Mouse (Mus musculus): ENCODE results near the gene Hlf. TPM values are rescaled to one million over a fixed set of nuclear protein-coding genes. Genes with fewer than 3 reads are reported as not detected.
A peak's percentile ranks its signal among the peaks of the same experiment; 100 is the strongest.

Hlf gene
- polyA plus RNA-seq, 1 experiment from 2014 or later, result 4.1 TPM

- no peaks in the 10 kb centered on the region for H3K36me3 ChIP-seq
- WGBS, result under 1% methylated on average over 36 of the region's 36 CpGs
- no peak overlapping the region for H3K27ac ChIP-seq
- peaks cover 68% of the 10 kb centered on the region for H3K27me3 ChIP-seq
- peak overlapping the region; percentile 57 for H3K9ac ChIP-seq (replicated peaks)
- peaks cover 30% of the 10 kb centered on the region for H3K4me1 ChIP-seq (replicated peaks)
- peak overlapping the region; percentile 50 for H3K4me3 ChIP-seq (replicated peaks)
- peak; percentile 59 for ATAC-seq
- no peaks in the 10 kb centered on the region for H3K9me3 ChIP-seq
- H3K4me2 ChIP-seq (replicated peaks), result peak overlapping the region; percentile 80
Measured at GRCm38 (mm10) chr11:90389174-90389901, 1.4 kb downstream of the Hlf start.

- Histone ChIP-seq H3K36me3 (no peaks in the 10 kb centered on the region), H3K27ac (no peak overlapping the region), H3K4me1 (replicated peaks) (peaks cover 30% of the 10 kb centered on the region), H3K9ac (replicated peaks) (no peak overlapping the region), H3K27me3 (peaks cover 67% of the 10 kb centered on the region), H3K4me3 (replicated peaks) (peak overlapping the region; percentile 50), H3K4me2 (replicated peaks) (peak overlapping the region; percentile 80), H3K9me3 (no peaks in the 10 kb centered on the region)
- 42% methylated on average over 32 of the region's 32 CpGs for WGBS
- no peak for ATAC-seq
Measured at GRCm38 (mm10) chr11:90387501-90388440, 2.9 kb downstream of the Hlf start.

GRCm38 (mm10) chr11:90382005-90382611, 8.6 kb downstream of the Hlf start:
- Histone ChIP-seq H3K9me3 (no peaks in the 10 kb centered on the region), H3K4me1 (replicated peaks) (peaks cover 13% of the 10 kb centered on the region), H3K4me3 (replicated peaks) (no peak overlapping the region), H3K9ac (replicated peaks) (peak overlapping the region; percentile 29; the same call in 1 of the 2 replicates), H3K27ac (peak overlapping the region; percentile 44; the same call in 1 of the 2 replicates), H3K4me2 (replicated peaks) (no peak overlapping the region), H3K36me3 (no peaks in the 10 kb centered on the region), H3K27me3 (peaks cover 24% of the 10 kb centered on the region)
- ATAC-seq, result peak; percentile 86
- WGBS, result 26% methylated on average over 6 of the region's 6 CpGs

- Histone ChIP-seq H3K9me3 (no peaks in the 10 kb centered on the region), H3K36me3 (no peaks in the 10 kb centered on the region), H3K27me3 (peaks cover 14% of the 10 kb centered on the region), H3K4me1 (replicated peaks) (peaks cover 13% of the 10 kb centered on the region), H3K27ac (no peak overlapping the region), H3K4me3 (replicated peaks) (no peak overlapping the region), H3K9ac (replicated peaks) (no peak overlapping the region), H3K4me2 (replicated peaks) (no peak overlapping the region)
- ATAC-seq, result peak; percentile 73
- 58% methylated on average over 5 of the region's 5 CpGs for WGBS
Measured at GRCm38 (mm10) chr11:90381113-90381512, 9.6 kb downstream of the Hlf start.

GRCm38 (mm10) chr11:90380131-90380685, 10.5 kb downstream of the Hlf start:
- no peak overlapping the region for H3K9ac ChIP-seq (replicated peaks)
- H3K4me1 ChIP-seq (replicated peaks), result peaks cover 13% of the 10 kb centered on the region
- H3K4me2 ChIP-seq (replicated peaks), result no peak overlapping the region
- no peaks in the 10 kb centered on the region for H3K9me3 ChIP-seq
- WGBS, result 88% methylated on average over 10 of the region's 10 CpGs
- no peak for ATAC-seq
- H3K4me3 ChIP-seq (replicated peaks), result no peak overlapping the region
- no peak overlapping the region for H3K27ac ChIP-seq
- no peaks in the 10 kb centered on the region for H3K36me3 ChIP-seq
- H3K27me3 ChIP-seq, result peaks cover 13% of the 10 kb centered on the region

GRCm38 (mm10) chr11:90378008-90378407, 12.7 kb downstream of the Hlf start:
- no peaks in the 10 kb centered on the region for H3K36me3 ChIP-seq
- no peak overlapping the region for H3K27ac ChIP-seq
- no peak overlapping the region for H3K9ac ChIP-seq (replicated peaks)
- H3K4me2 ChIP-seq (replicated peaks), result no peak overlapping the region
- H3K27me3 ChIP-seq, result 0 out of 2 replicates have a peak, but pooled peaks cover 2% of the 10 kb centered on the region
- no peak for ATAC-seq
- H3K4me1 ChIP-seq (replicated peaks), result peaks cover 13% of the 10 kb centered on the region
- 94% methylated on average over 5 of the region's 5 CpGs for WGBS
- no peaks in the 10 kb centered on the region for H3K9me3 ChIP-seq
- H3K4me3 ChIP-seq (replicated peaks), result no peak overlapping the region

- H3K4me1 ChIP-seq (replicated peaks), result peaks cover 6% of the 10 kb centered on the region
- no peak overlapping the region for H3K27ac ChIP-seq
- H3K9ac ChIP-seq (replicated peaks), result no peak overlapping the region
- WGBS, result 92% methylated on average over 9 of the region's 9 CpGs
- H3K36me3 ChIP-seq, result no peaks in the 10 kb centered on the region
- no peaks in the 10 kb centered on the region for H3K9me3 ChIP-seq
- ATAC-seq, result no peak
- no peak overlapping the region for H3K4me2 ChIP-seq (replicated peaks)
- H3K27me3 ChIP-seq, result 0 out of 2 replicates have a peak, but pooled peaks cover 6% of the 10 kb centered on the region
- H3K4me3 ChIP-seq (replicated peaks), result no peak overlapping the region
Measured at GRCm38 (mm10) chr11:90376436-90376835, 14.3 kb downstream of the Hlf start.

- Histone ChIP-seq H3K27me3 (0 out of 2 replicates have a peak, but pooled peaks cover 11% of the 10 kb centered on the region), H3K36me3 (no peaks in the 10 kb centered on the region), H3K9ac (replicated peaks) (no peak overlapping the region), H3K9me3 (no peaks in the 10 kb centered on the region), H3K4me1 (replicated peaks) (peaks cover 31% of the 10 kb centered on the region), H3K4me3 (replicated peaks) (no peak overlapping the region), H3K4me2 (replicated peaks) (peak overlapping the region; percentile 46), H3K27ac (no peak overlapping the region)
- ATAC-seq, result no peak
- 53% methylated on average over 8 of the region's 8 CpGs for WGBS
Measured at GRCm38 (mm10) chr11:90371470-90372100, 19.1 kb downstream of the Hlf start.

- Histone ChIP-seq H3K4me3 (replicated peaks) (peak overlapping the region; percentile 6; the same call in 1 of the 2 replicates), H3K9ac (replicated peaks) (peak overlapping the region; percentile 37; the same call in 1 of the 2 replicates), H3K4me1 (replicated peaks) (peaks cover 31% of the 10 kb centered on the region), H3K36me3 (no peaks in the 10 kb centered on the region), H3K27ac (no peak overlapping the region), H3K27me3 (0 out of 2 replicates have a peak, but pooled peaks cover 15% of the 10 kb centered on the region), H3K9me3 (no peaks in the 10 kb centered on the region), H3K4me2 (replicated peaks) (peak overlapping the region; percentile 46)
- peak; percentile 49 for ATAC-seq
- 3% methylated on average over 11 of the region's 11 CpGs for WGBS
Measured at GRCm38 (mm10) chr11:90370789-90371291, 19.9 kb downstream of the Hlf start.

- Histone ChIP-seq H3K27me3 (0 out of 2 replicates have a peak, but pooled peaks cover 13% of the 10 kb centered on the region), H3K9ac (replicated peaks) (peak overlapping the region; percentile 17; the same call in 1 of the 2 replicates), H3K9me3 (no peaks in the 10 kb centered on the region), H3K4me2 (replicated peaks) (peak overlapping the region; percentile 46), H3K4me1 (replicated peaks) (peaks cover 31% of the 10 kb centered on the region), H3K4me3 (replicated peaks) (peak overlapping the region; percentile 6; the same call in 1 of the 2 replicates), H3K27ac (peak overlapping the region; percentile 74; the same call in 1 of the 2 replicates), H3K36me3 (no peaks in the 10 kb centered on the region)
- 0 out of 2 replicates have a peak, but pooled peaks have one; percentile 6 for ATAC-seq
- WGBS, result 20% methylated on average over 11 of the region's 11 CpGs
Measured at GRCm38 (mm10) chr11:90370367-90370766, 20.3 kb downstream of the Hlf start.

- 24% methylated on average over 8 of the region's 8 CpGs for WGBS
- no peaks in the 10 kb centered on the region for H3K9me3 ChIP-seq
- H3K27ac ChIP-seq, result peak overlapping the region; percentile 74
- H3K36me3 ChIP-seq, result no peaks in the 10 kb centered on the region
- H3K4me2 ChIP-seq (replicated peaks), result peak overlapping the region; percentile 11; the same call in 1 of the 2 replicates
- peak; percentile 84 for ATAC-seq
- H3K27me3 ChIP-seq, result 0 out of 2 replicates have a peak, but pooled peaks cover 13% of the 10 kb centered on the region
- H3K9ac ChIP-seq (replicated peaks), result no peak overlapping the region
- peaks cover 36% of the 10 kb centered on the region for H3K4me1 ChIP-seq (replicated peaks)
- H3K4me3 ChIP-seq (replicated peaks), result no peak overlapping the region
Measured at GRCm38 (mm10) chr11:90369605-90370004, 21.1 kb downstream of the Hlf start.
